Mouse (Mus musculus): ENCODE data around the gene Antxr2. TPM values are rescaled to one million over a fixed set of nuclear protein-coding genes. Genes with fewer than 3 reads are reported as not detected.

The Antxr2 gene
- polyA plus RNA-seq, 2 experiments, result 10.5 to 32.4 TPM

- H3K27ac ChIP-seq (replicated peaks; ENCODE audit: low read depth, low read length), result no peak overlapping the region
- H3K27me3 ChIP-seq (ENCODE audit: control insufficient read depth, insufficient read depth, low read length), result no peaks in the 10 kb centered on the region
- H3K36me3 ChIP-seq (ENCODE audit: control insufficient read depth, insufficient read depth, low read length), result no peaks in the 10 kb centered on the region
- no peak overlapping the region for H3K4me2 ChIP-seq (replicated peaks; ENCODE audit: low read depth, low read length, severe bottlenecking)
- H3K9me3 ChIP-seq (ENCODE audit: control insufficient read depth, low read length), result no peaks in the 10 kb centered on the region
- no peaks in the 10 kb centered on the region for H3K4me1 ChIP-seq (ENCODE audit: control insufficient read depth, insufficient read depth, low read length)
- 68% methylated on average over 2 of the region's 2 CpGs for WGBS
- ATAC-seq (ENCODE audit: low FRiP score, low read depth), result no peak
- no peak overlapping the region for H3K4me3 ChIP-seq (replicated peaks; ENCODE audit: low read length)
- DNase-seq (ENCODE audit: low spot score), result no peak
- TF ChIP-seq POLR2A (IDR thresholded peaks at IDR 0.05; ENCODE audit: borderline replicate concordance, extremely low read depth, insufficient read depth, insufficient read length), result no peak
- no peak overlapping the region for H3K9ac ChIP-seq (ENCODE audit: low read depth, low read length, severe bottlenecking)
Observed at GRCm38 (mm10) chr5:98034928-98035327, 4.1 kb upstream of the Antxr2 start.

- Histone ChIP-seq H3K27ac (replicated peaks; ENCODE audit: low read depth, low read length) (no peak overlapping the region), H3K9ac (ENCODE audit: low read depth, low read length, severe bottlenecking) (no peak overlapping the region), H3K4me2 (replicated peaks; ENCODE audit: low read depth, low read length, severe bottlenecking) (no peak overlapping the region), H3K4me3 (replicated peaks; ENCODE audit: low read length) (no peak overlapping the region), H3K4me1 (ENCODE audit: control insufficient read depth, insufficient read depth, low read length) (peaks cover 4% of the 10 kb centered on the region; the same call in 1 of the 2 replicates), H3K27me3 (ENCODE audit: control insufficient read depth, insufficient read depth, low read length) (no peaks in the 10 kb centered on the region), H3K36me3 (ENCODE audit: control insufficient read depth, insufficient read depth, low read length) (no peaks in the 10 kb centered on the region), H3K9me3 (ENCODE audit: control insufficient read depth, low read length) (no peaks in the 10 kb centered on the region)
- no peak for ATAC-seq (ENCODE audit: low FRiP score, low read depth)
- no peak for DNase-seq (ENCODE audit: low spot score)
- TF ChIP-seq POLR2A (IDR thresholded peaks at IDR 0.05; ENCODE audit: borderline replicate concordance, extremely low read depth, insufficient read depth, insufficient read length), result no peak
- 76% methylated on average over 2 of the region's 2 CpGs for WGBS
Observed at GRCm38 (mm10) chr5:98034207-98034606, 3.4 kb upstream of the Antxr2 start.

GRCm38 (mm10) chr5:98032803-98033420 lies 2.1 kb upstream of the Antxr2 start:
- H3K9ac ChIP-seq (ENCODE audit: low read depth, low read length, severe bottlenecking), result no peak overlapping the region
- no peaks in the 10 kb centered on the region for H3K36me3 ChIP-seq (ENCODE audit: control insufficient read depth, insufficient read depth, low read length)
- no peak overlapping the region for H3K4me2 ChIP-seq (replicated peaks; ENCODE audit: low read depth, low read length, severe bottlenecking)
- ATAC-seq (ENCODE audit: low FRiP score, low read depth) (no peak), DNase-seq (ENCODE audit: low spot score) (no peak)
- H3K27me3 ChIP-seq (ENCODE audit: control insufficient read depth, insufficient read depth, low read length), result no peaks in the 10 kb centered on the region
- H3K4me1 ChIP-seq (ENCODE audit: control insufficient read depth, insufficient read depth, low read length), result peaks cover 10% of the 10 kb centered on the region; the same call in 1 of the 2 replicates
- 73% methylated on average over 7 of the region's 7 CpGs for WGBS
- H3K4me3 ChIP-seq (replicated peaks; ENCODE audit: low read length), result no peak overlapping the region
- no peak overlapping the region for H3K27ac ChIP-seq (replicated peaks; ENCODE audit: low read depth, low read length)
- H3K9me3 ChIP-seq (ENCODE audit: control insufficient read depth, low read length), result no peaks in the 10 kb centered on the region
- no peak for TF ChIP-seq POLR2A (IDR thresholded peaks at IDR 0.05; ENCODE audit: borderline replicate concordance, extremely low read depth, insufficient read depth, insufficient read length)

- peak overlapping the region; percentile 85 for H3K27ac ChIP-seq (replicated peaks; ENCODE audit: low read depth, low read length)
- ATAC-seq (ENCODE audit: low FRiP score, low read depth), result peak; percentile 77
- peaks cover 15% of the 10 kb centered on the region for H3K36me3 ChIP-seq (ENCODE audit: control insufficient read depth, insufficient read depth, low read length)
- peak; percentile 51 for DNase-seq (ENCODE audit: low spot score)
- 0 out of 2 replicates have a peak, but pooled peaks have one; percentile 22 for TF ChIP-seq POLR2A (IDR thresholded peaks at IDR 0.05; ENCODE audit: borderline replicate concordance, extremely low read depth, insufficient read depth, insufficient read length)
- H3K4me3 ChIP-seq (replicated peaks; ENCODE audit: low read length), result peak overlapping the region; percentile 87
- peak overlapping the region; percentile 65 for H3K4me2 ChIP-seq (replicated peaks; ENCODE audit: low read depth, low read length, severe bottlenecking)
- no peaks in the 10 kb centered on the region for H3K27me3 ChIP-seq (ENCODE audit: control insufficient read depth, insufficient read depth, low read length)
- H3K4me1 ChIP-seq (ENCODE audit: control insufficient read depth, insufficient read depth, low read length), result peaks cover 15% of the 10 kb centered on the region; the same call in 1 of the 2 replicates
- WGBS, result under 1% methylated on average over 35 of the region's 36 CpGs
- peak overlapping the region; percentile 89 for H3K9ac ChIP-seq (ENCODE audit: low read depth, low read length, severe bottlenecking)
- no peaks in the 10 kb centered on the region for H3K9me3 ChIP-seq (ENCODE audit: control insufficient read depth, low read length)
Observed at GRCm38 (mm10) chr5:98030091-98030901, 547 bp downstream of the Antxr2 start.

GRCm38 (mm10) chr5:98027688-98028389 lies 3.0 kb downstream of the Antxr2 start:
- Histone ChIP-seq H3K27me3 (ENCODE audit: control insufficient read depth, insufficient read depth, low read length) (no peaks in the 10 kb centered on the region), H3K4me2 (replicated peaks; ENCODE audit: low read depth, low read length, severe bottlenecking) (peak overlapping the region; percentile 65), H3K27ac (replicated peaks; ENCODE audit: low read depth, low read length) (no peak overlapping the region), H3K9ac (ENCODE audit: low read depth, low read length, severe bottlenecking) (no peak overlapping the region), H3K4me1 (ENCODE audit: control insufficient read depth, insufficient read depth, low read length) (peaks cover 15% of the 10 kb centered on the region; the same call in 1 of the 2 replicates), H3K4me3 (replicated peaks; ENCODE audit: low read length) (peak overlapping the region; percentile 87), H3K9me3 (ENCODE audit: control insufficient read depth, low read length) (no peaks in the 10 kb centered on the region), H3K36me3 (ENCODE audit: control insufficient read depth, insufficient read depth, low read length) (peaks cover 28% of the 10 kb centered on the region)
- ATAC-seq (ENCODE audit: low FRiP score, low read depth) (no peak), DNase-seq (ENCODE audit: low spot score) (no peak)
- TF ChIP-seq POLR2A (IDR thresholded peaks at IDR 0.05; ENCODE audit: borderline replicate concordance, extremely low read depth, insufficient read depth, insufficient read length), result no peak
- 59% methylated on average over 8 of the region's 8 CpGs for WGBS

Data from limb, embryonic 14.5 days (tissue).